Mouse (Mus musculus) ES-Bruce4 (cell line): Measurements from ENCODE around the gene Cmpk1. TPM values are rescaled to one million over a fixed set of nuclear protein-coding genes. Genes with fewer than 3 reads are reported as not detected.
A peak's percentile ranks its signal among the peaks of the same experiment; 100 is the strongest.

Experiments
- H3K27ac ChIP-seq: 2 replicates; pipeline ENCODE4 v1.5.1; 2012; ENCODE audit warnings: low read length, inconsistent platforms; ENCODE audit not compliant: insufficient read depth
- H3K27me3 ChIP-seq: 2 replicates; pipeline ENCODE4 v1.6.1; 2012; ENCODE audit warnings: mild to moderate bottlenecking, low read length, inconsistent platforms; ENCODE audit not compliant: control insufficient read depth, poor library complexity, insufficient read depth, severe bottlenecking
- H3K36me3 ChIP-seq: 2 replicates; pipeline ENCODE4 v1.6.1; 2012; ENCODE audit warnings: inconsistent platforms, mild to moderate bottlenecking, low read length, moderate library complexity; ENCODE audit not compliant: control insufficient read depth, poor library complexity, insufficient read depth, severe bottlenecking
- H3K4me1 ChIP-seq: one replicate; pipeline ENCODE4 v1.8.1; 2011; ENCODE audit warnings: low read length; ENCODE audit not compliant: control insufficient read depth, insufficient read depth
- H3K4me3 ChIP-seq: 2 replicates; pipeline ENCODE4 v1.5.1; 2011; ENCODE audit warnings: low read depth, mild to moderate bottlenecking, low read length
- H3K9ac ChIP-seq: 2 replicates; pipeline ENCODE4 v1.6.1; 2012; ENCODE audit warnings: low read depth, mild to moderate bottlenecking, inconsistent platforms; ENCODE audit not compliant: poor library complexity, severe bottlenecking
- H3K9me3 ChIP-seq: replicated peaks from 2 replicates; pipeline ENCODE4 v1.6.1; 2012; ENCODE audit warnings: mild to moderate bottlenecking, low read length, inconsistent platforms; ENCODE audit not compliant: control insufficient read depth, poor library complexity, insufficient read depth, severe bottlenecking
- CTCF ChIP-seq: IDR thresholded peaks from one replicate; pipeline ENCODE4 v1.8.1; 2011; ENCODE audit warnings: low read depth, low read length
- EP300 ChIP-seq: IDR thresholded peaks from 2 replicates; pipeline ENCODE4 v1.6.1; 2011; ENCODE audit warnings: low read depth, low read length; ENCODE audit not compliant: insufficient read depth
- POLR2A ChIP-seq: IDR thresholded peaks from one replicate; pipeline ENCODE4 v1.8.1; 2011; ENCODE audit warnings: low read length; ENCODE audit not compliant: insufficient read depth
- polyA plus RNA-seq: library from polyadenylated mRNA; stranded (reverse); fragments of >200 nt; gene quantifications from 2 replicates; pipeline ENCODE4 v1.2.4, GENCODE M21; 2011; ENCODE audit warnings: low read depth; ENCODE audit not compliant: missing spikeins, insufficient read depth, insufficient read length

Gene Cmpk1
- polyA plus RNA-seq, 1 experiment = 65.7 TPM

GRCm38 (mm10) chr4:114957403-114957802, 29.6 kb downstream of the Cmpk1 start:
- Histone ChIP-seq H3K4me3 (no peak overlapping the region), H3K4me1 (no peaks in the 10 kb centered on the region), H3K27ac (no peak overlapping the region), H3K9me3 (no peaks in the 10 kb centered on the region), H3K9ac (no peak overlapping the region), H3K27me3 (no peaks in the 10 kb centered on the region), H3K36me3 (peaks cover under 1% of the 10 kb centered on the region; the same call in 1 of the 2 replicates)
- TF ChIP-seq CTCF = no peak
- no peak for TF ChIP-seq EP300
- no peak for TF ChIP-seq POLR2A

GRCm38 (mm10) chr4:114953172-114953571, 33.9 kb downstream of the Cmpk1 start:
- no peak overlapping the region for H3K27ac ChIP-seq
- H3K9me3 ChIP-seq = no peaks in the 10 kb centered on the region
- no peak for TF ChIP-seq CTCF
- no peak for TF ChIP-seq EP300
- no peak for TF ChIP-seq POLR2A
- H3K4me1 ChIP-seq = no peaks in the 10 kb centered on the region
- no peak overlapping the region for H3K9ac ChIP-seq
- no peaks in the 10 kb centered on the region for H3K27me3 ChIP-seq
- no peak overlapping the region for H3K4me3 ChIP-seq
- H3K36me3 ChIP-seq = no peaks in the 10 kb centered on the region

GRCm38 (mm10) chr4:114947852-114948481, 39.1 kb downstream of the Cmpk1 start:
- H3K36me3 ChIP-seq = no peaks in the 10 kb centered on the region
- TF ChIP-seq POLR2A (no peak), CTCF (no peak)
- no peaks in the 10 kb centered on the region for H3K4me1 ChIP-seq
- no peak overlapping the region for H3K4me3 ChIP-seq
- H3K9me3 ChIP-seq = no peaks in the 10 kb centered on the region
- no peak overlapping the region for H3K27ac ChIP-seq
- H3K9ac ChIP-seq = no peak overlapping the region
- H3K27me3 ChIP-seq = no peaks in the 10 kb centered on the region

- no peaks in the 10 kb centered on the region for H3K9me3 ChIP-seq
- H3K4me3 ChIP-seq = no peak overlapping the region
- no peaks in the 10 kb centered on the region for H3K27me3 ChIP-seq
- H3K4me1 ChIP-seq = no peaks in the 10 kb centered on the region
- TF ChIP-seq EP300 = no peak
- peak; percentile 64 for TF ChIP-seq CTCF
- no peak for TF ChIP-seq POLR2A
- H3K27ac ChIP-seq = no peak overlapping the region
- H3K36me3 ChIP-seq = no peaks in the 10 kb centered on the region
- H3K9ac ChIP-seq = no peak overlapping the region
These were observed 39.6 kb downstream of the Cmpk1 start for GRCm38 (mm10) chr4:114947395-114947794.

- Histone ChIP-seq H3K27ac (no peak overlapping the region), H3K27me3 (no peaks in the 10 kb centered on the region), H3K36me3 (no peaks in the 10 kb centered on the region), H3K4me1 (no peaks in the 10 kb centered on the region), H3K9ac (no peak overlapping the region), H3K9me3 (no peaks in the 10 kb centered on the region), H3K4me3 (no peak overlapping the region)
- TF ChIP-seq EP300 = no peak
These were observed 40.6 kb downstream of the Cmpk1 start for GRCm38 (mm10) chr4:114946416-114946815.

- H3K27me3 ChIP-seq = no peaks in the 10 kb centered on the region
- H3K9me3 ChIP-seq = no peaks in the 10 kb centered on the region
- H3K36me3 ChIP-seq = no peaks in the 10 kb centered on the region
- no peak overlapping the region for H3K9ac ChIP-seq
- H3K4me3 ChIP-seq = no peak overlapping the region
- no peak overlapping the region for H3K27ac ChIP-seq
- TF ChIP-seq EP300 (no peak), CTCF (no peak), POLR2A (no peak)
- H3K4me1 ChIP-seq = no peaks in the 10 kb centered on the region
These were observed 42.0 kb downstream of the Cmpk1 start for GRCm38 (mm10) chr4:114945021-114945420.

GRCm38 (mm10) chr4:114942583-114942982, 44.5 kb downstream of the Cmpk1 start:
- Histone ChIP-seq H3K4me3 (no peak overlapping the region), H3K4me1 (no peaks in the 10 kb centered on the region), H3K27me3 (no peaks in the 10 kb centered on the region), H3K9me3 (no peaks in the 10 kb centered on the region), H3K9ac (no peak overlapping the region), H3K36me3 (no peaks in the 10 kb centered on the region), H3K27ac (no peak overlapping the region)
- TF ChIP-seq CTCF (no peak), EP300 (no peak), POLR2A (no peak)
